Mouse (Mus musculus) ovary, postnatal 14 days (tissue): ENCODE results near the gene Hsd17b10.

Experiments
- DNase-seq: peaks from one replicate; pipeline ENCODE4 v3.0.0; 2022; ENCODE audit warnings: low spot score

Gene Hsd17b10

GRCm38 (mm10) chrX:152001737-152002710, at the start of gene Hsd17b10:
TSS of gene Hsd17b10 (plus strand) at chrX:152001845.
- peak; percentile 56 for DNase-seq

GRCm38 (mm10) chrX:151999006-151999710, 2.5 kb upstream of the Hsd17b10 start:
- DNase-seq = no peak

- DNase-seq = no peak
These were observed 412 bp upstream of the Hsd17b10 start for GRCm38 (mm10) chrX:152001182-152001684.

GRCm38 (mm10) chrX:152002865-152003264, 1.2 kb downstream of the Hsd17b10 start:
- DNase-seq = no peak

GRCm38 (mm10) chrX:152007863-152008262, 6.2 kb downstream of the Hsd17b10 start:
- no peak for DNase-seq

GRCm38 (mm10) chrX:152015752-152016150, 14.1 kb downstream of the Hsd17b10 start:
- DNase-seq = no peak

- DNase-seq = peak; percentile 74
These were observed 14.8 kb downstream of the Hsd17b10 start, which contains the start of the genes Ribc1 and Smc1a for GRCm38 (mm10) chrX:152016151-152017145. TSS of gene Ribc1 (minus strand) at chrX:152016295. TSS of gene Smc1a (plus strand) at chrX:152016428.

GRCm38 (mm10) chrX:152017186-152017585, 15.5 kb downstream of the Hsd17b10 start:
- no peak for DNase-seq

- no peak for DNase-seq
These were observed 17.6 kb downstream of the Hsd17b10 start for GRCm38 (mm10) chrX:152019294-152019693.

GRCm38 (mm10) chrX:152039865-152040264, 38.2 kb downstream of the Hsd17b10 start:
- DNase-seq = no peak

- no peak for DNase-seq
These were observed 45.6 kb downstream of the Hsd17b10 start for GRCm38 (mm10) chrX:152047230-152047629.

GRCm38 (mm10) chrX:152052546-152052945, 50.9 kb downstream of the Hsd17b10 start:
- DNase-seq = no peak
